Mouse (Mus musculus): ENCODE data around the gene Drc7. TPM values are rescaled to one million over a fixed set of nuclear protein-coding genes. Genes with fewer than 3 reads are reported as not detected.

Gene Drc7
- polyA plus RNA-seq, 2 experiments, result 0.15 to 0.21 TPM

GRCm38 (mm10) chr8:95101972-95102371 is 47.1 kb downstream of the Drc7 start:
- Histone ChIP-seq H3K4me2 (ENCODE audit: low read depth) (no peak overlapping the region), H3K36me3 (replicated peaks; ENCODE audit: control insufficient read depth, insufficient read depth, low read depth) (peaks cover 7% of the 10 kb centered on the region), H3K4me1 (replicated peaks; ENCODE audit: control insufficient read depth in 2 of 2, insufficient read depth in 2 of 2, low read length in 1 of 2) (no peaks in the 10 kb centered on the region), H3K27ac (no peak overlapping the region), H3K9ac (replicated peaks) (no peak overlapping the region), H3K4me3 (ENCODE audit: insufficient read depth in 1 of 2, low read depth in 2 of 2, low read length in 2 of 2) (no peak overlapping the region), H3K9me3 (ENCODE audit: control insufficient read depth, low read length) (no peaks in the 10 kb centered on the region), H3K27me3 (ENCODE audit: control insufficient read depth, insufficient read depth, low read length) (no peaks in the 10 kb centered on the region)
- ATAC-seq (ENCODE audit: insufficient read depth), result no peak
- 67% methylated on average over 4 of the region's 4 CpGs for WGBS (ENCODE audit: insufficient replicate concordance)
- TF ChIP-seq EP300 (IDR thresholded peaks at IDR 0.05; ENCODE audit: low read depth) (no peak), CTCF (IDR thresholded peaks at IDR 0.05; ENCODE audit: low read depth) (peak; percentile 43)
- no peak for DNase-seq (ENCODE audit: low read depth in 3 of 3, low spot score in 3 of 3)

- no peaks in the 10 kb centered on the region for H3K4me1 ChIP-seq (replicated peaks; ENCODE audit: control insufficient read depth in 2 of 2, insufficient read depth in 2 of 2, low read length in 1 of 2)
- ATAC-seq (ENCODE audit: insufficient read depth) (no peak), DNase-seq (ENCODE audit: low read depth in 3 of 3, low spot score in 3 of 3) (no peak)
- no peak overlapping the region for H3K27ac ChIP-seq
- H3K9ac ChIP-seq (replicated peaks), result no peak overlapping the region
- no peak overlapping the region for H3K4me2 ChIP-seq (ENCODE audit: low read depth)
- no peaks in the 10 kb centered on the region for H3K9me3 ChIP-seq (ENCODE audit: control insufficient read depth, low read length)
- no peaks in the 10 kb centered on the region for H3K36me3 ChIP-seq (replicated peaks; ENCODE audit: control insufficient read depth, insufficient read depth, low read depth)
- 70% methylated on average over 13 of the region's 13 CpGs for WGBS (ENCODE audit: insufficient replicate concordance)
- no peaks in the 10 kb centered on the region for H3K27me3 ChIP-seq (ENCODE audit: control insufficient read depth, insufficient read depth, low read length)
- H3K4me3 ChIP-seq (ENCODE audit: insufficient read depth in 1 of 2, low read depth in 2 of 2, low read length in 2 of 2), result no peak overlapping the region
- TF ChIP-seq CTCF (IDR thresholded peaks at IDR 0.05; ENCODE audit: low read depth), result no peak
- no peak for TF ChIP-seq EP300 (IDR thresholded peaks at IDR 0.05; ENCODE audit: low read depth)
These were observed 52.4 kb downstream of the Drc7 start for GRCm38 (mm10) chr8:95107306-95107705.

- no peak overlapping the region for H3K4me2 ChIP-seq (ENCODE audit: low read depth)
- no peak overlapping the region for H3K9ac ChIP-seq (replicated peaks)
- no peaks in the 10 kb centered on the region for H3K9me3 ChIP-seq (ENCODE audit: control insufficient read depth, low read length)
- no peaks in the 10 kb centered on the region for H3K4me1 ChIP-seq (replicated peaks; ENCODE audit: control insufficient read depth in 2 of 2, insufficient read depth in 2 of 2, low read length in 1 of 2)
- ATAC-seq (ENCODE audit: insufficient read depth) (no peak), DNase-seq (ENCODE audit: low read depth in 3 of 3, low spot score in 3 of 3) (no peak)
- no peak overlapping the region for H3K27ac ChIP-seq
- TF ChIP-seq CTCF (IDR thresholded peaks at IDR 0.05; ENCODE audit: low read depth) (no peak), EP300 (IDR thresholded peaks at IDR 0.05; ENCODE audit: low read depth) (no peak)
- no peak overlapping the region for H3K4me3 ChIP-seq (ENCODE audit: insufficient read depth in 1 of 2, low read depth in 2 of 2, low read length in 2 of 2)
- no peaks in the 10 kb centered on the region for H3K36me3 ChIP-seq (replicated peaks; ENCODE audit: control insufficient read depth, insufficient read depth, low read depth)
- 46% methylated on average over 3 of the region's 3 CpGs for WGBS (ENCODE audit: insufficient replicate concordance)
- H3K27me3 ChIP-seq (ENCODE audit: control insufficient read depth, insufficient read depth, low read length), result no peaks in the 10 kb centered on the region
These were observed 57.7 kb downstream of the Drc7 start for GRCm38 (mm10) chr8:95112594-95112993.

- 40% methylated on average over 4 of the region's 4 CpGs for WGBS (ENCODE audit: insufficient replicate concordance)
- no peak overlapping the region for H3K4me3 ChIP-seq (ENCODE audit: insufficient read depth in 1 of 2, low read depth in 2 of 2, low read length in 2 of 2)
- no peaks in the 10 kb centered on the region for H3K36me3 ChIP-seq (replicated peaks; ENCODE audit: control insufficient read depth, insufficient read depth, low read depth)
- H3K27me3 ChIP-seq (ENCODE audit: control insufficient read depth, insufficient read depth, low read length), result no peaks in the 10 kb centered on the region
- DNase-seq (ENCODE audit: low read depth in 3 of 3, low spot score in 3 of 3) (no peak), ATAC-seq (ENCODE audit: insufficient read depth) (no peak)
- H3K27ac ChIP-seq, result no peak overlapping the region
- H3K9me3 ChIP-seq (ENCODE audit: control insufficient read depth, low read length), result no peaks in the 10 kb centered on the region
- no peak overlapping the region for H3K9ac ChIP-seq (replicated peaks)
- H3K4me1 ChIP-seq (replicated peaks; ENCODE audit: control insufficient read depth in 2 of 2, insufficient read depth in 2 of 2, low read length in 1 of 2), result no peaks in the 10 kb centered on the region
- TF ChIP-seq CTCF (IDR thresholded peaks at IDR 0.05; ENCODE audit: low read depth), result no peak
- no peak overlapping the region for H3K4me2 ChIP-seq (ENCODE audit: low read depth)
These were observed 58.2 kb downstream of the Drc7 start for GRCm38 (mm10) chr8:95113108-95113507.

- H3K4me1 ChIP-seq (replicated peaks; ENCODE audit: control insufficient read depth in 2 of 2, insufficient read depth in 2 of 2, low read length in 1 of 2), result no peaks in the 10 kb centered on the region
- no peaks in the 10 kb centered on the region for H3K27me3 ChIP-seq (ENCODE audit: control insufficient read depth, insufficient read depth, low read length)
- H3K36me3 ChIP-seq (replicated peaks; ENCODE audit: control insufficient read depth, insufficient read depth, low read depth), result no peaks in the 10 kb centered on the region
- TF ChIP-seq EP300 (IDR thresholded peaks at IDR 0.05; ENCODE audit: low read depth) (no peak), CTCF (IDR thresholded peaks at IDR 0.05; ENCODE audit: low read depth) (peak; percentile 68)
- no peak for ATAC-seq (ENCODE audit: insufficient read depth)
- no peaks in the 10 kb centered on the region for H3K9me3 ChIP-seq (ENCODE audit: control insufficient read depth, low read length)
- no peak overlapping the region for H3K9ac ChIP-seq (replicated peaks)
- no peak overlapping the region for H3K4me3 ChIP-seq (ENCODE audit: insufficient read depth in 1 of 2, low read depth in 2 of 2, low read length in 2 of 2)
- no peak overlapping the region for H3K4me2 ChIP-seq (ENCODE audit: low read depth)
- DNase-seq (ENCODE audit: low read depth in 3 of 3, low spot score in 3 of 3), result no peak
- H3K27ac ChIP-seq, result no peak overlapping the region
- WGBS (ENCODE audit: insufficient replicate concordance), result 74% methylated on average over 3 of the region's 3 CpGs
These were observed 58.8 kb downstream of the Drc7 start for GRCm38 (mm10) chr8:95113750-95114149.

Data from liver, embryonic 14.5 days (tissue).